Mouse (Mus musculus): Measurements from ENCODE around the gene Gsg1l. TPM values are rescaled to one million over a fixed set of nuclear protein-coding genes. Genes with fewer than 3 reads are reported as not detected.

The Gsg1l gene
- 4.4 and 5.0 TPM in 2 replicates for polyA plus RNA-seq (2012; rRNA removed)

DNA sequence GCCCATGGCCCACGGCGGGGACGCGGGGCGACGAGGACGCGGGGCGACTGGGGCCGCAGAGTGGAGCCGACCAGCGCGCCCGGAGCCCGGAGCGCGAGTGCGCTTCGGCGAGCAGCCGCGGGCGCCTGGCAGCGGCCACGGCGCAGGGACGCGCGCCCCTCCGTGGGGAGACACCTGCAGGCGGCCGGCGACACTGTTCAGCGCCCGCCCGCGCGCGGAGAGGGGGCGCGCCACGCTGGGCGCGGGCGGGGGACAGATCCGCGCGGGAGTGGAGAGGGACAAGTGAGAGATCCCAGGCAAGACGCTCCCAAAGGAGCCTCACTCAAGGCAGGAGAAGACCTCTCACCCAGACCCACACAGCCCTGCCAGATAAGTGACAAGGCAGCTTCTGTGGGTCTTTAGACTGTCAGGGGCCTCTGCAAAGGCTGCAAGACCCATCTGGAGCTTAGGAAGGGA, at the start of gene Gsg1l:
Gsg1l (minus strand) TSS at position 126 of the 456 bp plus-strand sequence.

Other genes starting within 250 kb of the Gsg1l start
- gene Xpo6, start 118.1 kb upstream of the Gsg1l start, polyA plus RNA-seq (2012; rRNA removed) = 141 and 159 TPM in 2 replicates
- 157 TPM in 2 replicates for gene Sbk1, start 190.2 kb upstream of the Gsg1l start, polyA plus RNA-seq (2012; rRNA removed)

All from central nervous system, embryonic 11.5 days (tissue).